Mouse (Mus musculus) cerebellum, postnatal 25 days (tissue): ENCODE data around the gene Tcp11l1.
A peak's percentile ranks its signal among the peaks of the same experiment; 100 is the strongest.

Experiments
- DNase-seq, 2 experiments: peaks; one replicate each; pipeline ENCODE4 v3.0.0; 2021; ENCODE audit warnings: mixed read lengths in 2 of 2

Tcp11l1 gene

GRCm38 (mm10) chr2:104710670-104711370 is 1.1 kb downstream of the Tcp11l1 start:
- DNase-seq, result no peak

DNA sequence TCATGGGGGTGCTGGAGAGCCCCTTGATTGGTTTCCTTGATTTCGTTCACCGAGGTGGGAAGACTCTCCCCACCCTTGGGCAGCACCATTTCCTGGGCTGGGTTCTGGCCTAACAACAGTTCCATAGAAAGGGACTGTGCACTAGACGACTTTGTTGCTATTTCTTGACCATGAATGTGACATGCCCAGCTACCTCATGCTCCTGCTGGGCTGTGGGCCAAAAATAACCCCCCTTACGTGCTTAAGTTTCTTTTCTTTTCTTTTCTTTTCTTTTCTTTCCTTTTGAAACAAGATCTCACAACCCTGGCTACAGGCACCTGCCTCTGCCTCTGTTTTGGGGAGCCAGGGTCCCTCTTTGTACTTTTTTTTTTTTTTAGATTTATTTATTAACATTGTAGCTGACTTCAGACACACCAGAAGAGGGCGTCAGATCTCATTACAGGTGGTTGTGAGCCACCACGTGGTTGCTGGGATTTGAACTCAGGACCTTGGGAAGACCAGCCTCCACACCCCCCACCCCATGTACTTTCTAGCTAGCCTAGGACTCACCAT is 2.1 kb downstream of the Tcp11l1 start:
- DNase-seq, result no peak

DNA sequence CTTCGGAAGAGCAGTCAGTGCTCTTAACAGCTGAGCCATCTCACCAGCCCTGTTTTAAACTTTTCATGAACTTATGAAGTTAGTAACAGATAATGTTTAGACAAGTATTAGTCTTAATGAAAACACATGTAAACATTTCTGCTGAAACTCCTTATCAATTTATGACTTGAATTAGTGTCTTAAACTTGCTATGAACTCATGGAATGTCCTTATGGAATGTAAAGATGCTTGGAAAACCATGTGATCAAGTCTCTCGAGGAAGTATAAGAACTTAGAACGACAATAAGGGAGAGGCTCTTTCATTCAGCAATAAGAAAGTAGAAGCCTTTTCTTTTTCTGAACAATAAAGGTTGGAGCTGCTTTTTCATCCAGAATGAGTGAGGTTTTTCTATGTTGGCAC is 7.6 kb downstream of the Tcp11l1 start:
- no peak for DNase-seq

DNA sequence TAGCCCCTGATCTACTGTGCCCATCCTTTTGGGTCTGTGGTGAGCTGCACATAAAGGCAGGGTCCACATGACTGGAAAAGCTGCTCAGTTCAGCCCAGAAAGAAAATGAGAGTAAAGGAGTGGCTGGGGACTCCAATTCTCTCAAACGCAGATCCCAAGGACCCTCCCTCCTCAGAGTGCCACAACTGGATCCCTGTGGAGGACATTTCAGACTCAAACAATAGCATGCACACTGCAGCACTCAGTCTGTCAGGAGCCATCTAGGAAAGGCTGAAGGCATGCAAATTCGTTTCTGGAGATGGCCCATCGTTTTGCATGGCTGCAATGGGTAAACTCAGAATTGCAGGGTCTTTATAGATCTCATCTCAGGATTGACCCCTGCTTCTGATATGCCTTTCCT is 8.8 kb downstream of the Tcp11l1 start:
- no peak for DNase-seq

DNA sequence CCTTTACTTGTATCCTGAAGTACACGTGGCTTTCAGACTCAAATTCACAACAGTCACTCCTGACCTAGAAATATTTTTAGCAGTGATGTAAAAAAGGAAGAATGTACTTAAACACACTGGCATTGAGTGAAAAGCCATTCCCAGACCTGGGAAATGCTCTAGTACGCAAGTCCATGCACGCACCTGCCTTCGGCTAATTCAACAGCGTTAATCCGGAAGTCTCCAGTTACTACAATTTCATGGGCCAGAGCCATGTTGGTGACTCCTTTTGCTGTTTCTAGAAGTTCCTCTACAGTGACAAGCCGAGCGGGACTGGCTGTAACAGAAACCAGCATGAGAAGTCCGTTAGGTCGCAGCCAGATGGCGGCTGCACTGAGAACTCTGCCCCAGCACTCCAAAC is 12.3 kb downstream of the Tcp11l1 start:
- DNase-seq, result no peak

GRCm38 (mm10) chr2:104692551-104692950 is 19.4 kb downstream of the Tcp11l1 start:
- DNase-seq, result peak in 1 of 2 experiments; percentile 44

- DNase-seq, result no peak
Observed at GRCm38 (mm10) chr2:104690720-104691119, 21.2 kb downstream of the Tcp11l1 start.

DNA sequence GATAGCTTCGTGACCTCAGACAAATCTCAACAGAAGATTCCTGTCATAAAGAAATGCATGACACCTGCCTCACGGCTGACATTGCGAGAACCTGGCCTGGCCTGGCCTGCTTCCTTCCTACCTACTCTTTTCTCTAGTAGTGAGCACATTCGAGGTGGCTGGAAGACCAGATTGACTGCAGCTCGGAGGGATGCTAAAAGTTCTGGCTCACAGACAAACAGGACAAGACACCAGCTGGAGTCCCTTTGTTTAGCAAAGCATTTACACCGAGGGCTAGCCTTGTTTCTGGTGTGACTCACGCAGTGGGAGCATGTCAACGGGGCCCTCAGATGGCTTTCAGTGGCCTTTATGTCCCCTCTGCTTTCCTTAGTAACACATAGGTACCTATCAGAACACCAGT is 23.2 kb downstream of the Tcp11l1 start:
- peak; percentile 47 to 61 for DNase-seq

GRCm38 (mm10) chr2:104688321-104688720 is 23.6 kb downstream of the Tcp11l1 start:
- DNase-seq, result no peak

GRCm38 (mm10) chr2:104687261-104687660 is 24.7 kb downstream of the Tcp11l1 start:
- no peak for DNase-seq

GRCm38 (mm10) chr2:104685418-104685817 is 26.6 kb downstream of the Tcp11l1 start:
- DNase-seq, result peak; percentile 86 to 89

- no peak for DNase-seq
Observed at GRCm38 (mm10) chr2:104684771-104685170, 27.2 kb downstream of the Tcp11l1 start.

DNA sequence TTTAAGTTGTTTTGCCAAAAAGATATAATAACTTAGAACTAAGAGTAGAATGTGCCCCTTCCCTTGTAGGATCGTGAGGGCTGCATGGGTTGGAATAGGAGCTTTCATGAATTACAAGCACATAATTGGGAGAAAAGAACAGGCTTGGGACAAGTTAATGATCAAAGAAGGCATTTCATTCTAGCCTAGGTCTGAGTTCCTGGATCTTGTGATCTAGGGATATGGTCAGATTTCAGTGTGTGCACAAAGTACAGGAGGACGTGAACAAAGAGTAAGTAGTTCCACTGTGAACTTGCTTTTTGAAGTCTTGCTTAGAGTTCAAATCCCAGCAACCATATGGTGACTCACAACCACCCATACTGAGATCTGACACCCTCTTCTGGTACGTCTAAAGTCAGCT is 34.6 kb downstream of the Tcp11l1 start:
- no peak for DNase-seq

DNA sequence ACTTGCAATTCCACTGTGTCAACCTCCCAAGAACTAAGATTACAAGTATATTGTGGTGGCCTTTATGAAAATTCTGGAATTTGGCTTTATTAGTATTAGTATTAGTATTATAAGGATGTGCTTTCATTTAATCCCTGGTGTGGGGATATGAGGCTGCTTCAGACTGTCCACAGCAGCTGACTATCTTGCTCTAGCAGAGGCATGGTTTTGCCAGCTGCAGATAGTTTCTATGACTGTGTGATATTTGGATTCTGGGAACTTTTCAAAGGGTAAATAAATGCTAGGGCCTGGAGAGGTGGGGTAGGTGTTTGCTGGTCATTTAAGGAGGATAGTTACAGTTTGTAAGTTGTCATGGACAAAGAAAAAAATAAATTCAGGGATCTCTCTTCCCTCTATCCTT is 40.2 kb downstream of the Tcp11l1 start:
- no peak for DNase-seq

DNA sequence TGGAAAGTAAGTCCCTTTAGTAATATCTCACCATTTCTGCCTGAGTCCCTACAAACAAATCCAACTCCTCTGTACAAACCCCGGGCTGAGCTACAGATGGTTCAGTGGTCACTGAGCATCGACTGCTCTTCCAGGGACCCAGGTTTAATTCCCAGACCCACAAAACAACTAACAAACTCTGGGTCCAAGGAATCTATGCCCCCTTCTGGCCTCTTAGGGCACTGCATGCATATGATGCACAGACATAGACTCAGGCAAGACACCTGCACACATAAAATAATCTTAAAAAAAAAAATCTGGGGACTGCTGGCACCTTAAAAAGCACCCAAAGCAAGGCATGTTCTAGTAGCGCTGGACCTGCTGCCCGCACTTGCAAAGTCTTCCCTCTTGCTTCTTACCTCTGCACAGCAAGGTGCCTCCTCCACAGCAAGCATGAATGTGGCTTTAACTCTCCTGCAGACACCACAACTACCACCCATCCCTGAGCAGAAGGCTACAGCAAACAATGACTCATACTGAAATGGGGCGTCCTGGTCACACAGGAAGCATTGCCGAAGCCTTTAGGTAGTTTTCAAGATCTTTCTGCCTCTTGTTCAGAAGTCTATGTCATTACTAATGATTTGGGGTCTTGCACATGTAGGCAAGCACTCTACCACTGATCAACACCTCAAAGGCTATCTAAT is 42.7 kb downstream of the Tcp11l1 start:
- DNase-seq, result no peak

DNA sequence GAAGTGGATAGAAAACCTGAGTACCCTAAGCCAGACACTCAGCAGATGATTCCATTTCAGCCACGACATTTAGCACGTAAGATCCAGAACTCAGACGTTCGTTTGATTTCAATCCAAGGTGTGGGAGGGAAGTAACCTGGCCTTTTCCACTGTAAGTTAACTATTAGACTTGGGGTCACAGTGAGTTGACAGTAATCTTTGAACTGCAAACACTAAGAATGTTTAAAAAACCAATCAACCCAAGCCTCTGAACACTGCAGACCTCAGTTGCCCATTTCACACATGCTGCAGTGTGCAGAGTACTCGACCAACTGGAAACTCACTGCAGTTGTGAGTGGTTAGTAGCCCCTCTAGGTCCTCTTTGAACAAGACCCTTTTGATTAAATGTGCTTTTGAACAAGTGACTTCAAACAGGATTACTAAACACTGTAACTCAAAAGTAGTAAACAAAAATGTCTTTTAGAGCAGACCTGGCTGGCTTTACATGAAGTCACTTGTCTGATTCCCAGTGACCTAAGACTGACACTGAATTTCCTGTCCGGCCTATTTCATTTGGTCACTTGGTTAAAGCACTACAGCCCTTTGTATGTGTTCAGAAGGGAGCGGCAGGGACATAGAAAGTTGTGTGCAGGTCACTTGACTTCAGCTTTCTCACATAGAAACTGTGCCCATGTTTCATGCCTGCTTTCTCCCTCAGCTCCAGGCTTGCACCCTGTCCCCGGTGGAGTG is 48.4 kb downstream of the Tcp11l1 start:
- DNase-seq, result no peak

GRCm38 (mm10) chr2:104658659-104659058 is 53.3 kb downstream of the Tcp11l1 start:
- no peak for DNase-seq

- no peak for DNase-seq
Observed at GRCm38 (mm10) chr2:104615985-104616711, 95.8 kb downstream of the Tcp11l1 start.

DNA sequence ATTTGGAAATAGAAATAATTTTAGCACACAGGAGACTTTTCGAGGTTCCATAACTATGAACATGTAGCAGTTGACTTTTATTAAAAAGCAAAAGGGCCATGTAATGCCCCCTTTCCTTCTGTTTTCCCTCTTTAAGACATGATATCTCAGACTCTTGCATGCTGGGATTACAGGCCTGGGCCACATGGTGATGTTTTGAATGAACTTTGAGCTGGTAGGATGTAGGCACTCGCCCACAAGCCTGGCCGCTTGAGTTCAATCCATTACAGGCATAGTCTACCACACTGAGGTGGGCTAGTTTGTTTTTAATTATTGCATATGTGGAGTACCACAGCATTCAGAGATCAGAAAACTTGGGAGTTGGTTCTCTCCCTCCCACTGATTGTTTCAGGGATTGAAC is 97.2 kb downstream of the Tcp11l1 start:
- no peak for DNase-seq
